Mouse (Mus musculus) embryonic fibroblast, embryonic 13.5 days (primary cell): ENCODE measurements at regions not wholly inside any gene's neighbourhood (a gene's known extent, or its start where the extent isn't known, plus 50 kb on each side); places are given as distances from the start of the nearest gene placed in this dataset.

Source experiments
- CTCF ChIP-seq: IDR thresholded peaks from 2 replicates; pipeline ENCODE4 v1.5.1; 2011; ENCODE audit warnings: mild to moderate bottlenecking, control low read depth, low read length, moderate library complexity, borderline replicate concordance; ENCODE audit not compliant: insufficient read depth
- POLR2A ChIP-seq: IDR thresholded peaks from 2 replicates; pipeline ENCODE4 v1.6.1; 2011; ENCODE audit warnings: low read depth, mild to moderate bottlenecking, control low read depth, low read length, moderate library complexity

DNA sequence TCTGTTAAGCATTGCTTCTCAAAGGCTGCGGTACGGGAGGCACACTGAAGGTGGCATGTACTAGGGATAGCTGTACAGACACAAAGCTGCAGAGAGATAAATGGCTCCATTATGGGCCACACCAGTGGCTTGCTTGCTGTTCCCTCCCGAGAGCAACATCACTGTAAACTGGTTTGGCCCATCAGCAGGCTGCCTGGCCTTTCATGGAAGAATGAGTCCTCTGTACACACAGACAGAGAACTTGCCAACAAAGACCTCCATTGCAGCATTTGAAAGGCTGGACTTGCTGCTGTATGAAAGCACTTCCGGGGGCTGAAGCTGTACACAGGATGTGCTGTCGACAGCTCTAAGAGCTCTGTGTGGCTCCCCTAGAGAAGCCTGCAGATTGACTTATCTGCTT lies 364.1 kb upstream of the Gm26657 start:
- TF ChIP-seq CTCF, result no peak
- no peak for TF ChIP-seq POLR2A
